Mouse (Mus musculus) neural tube, embryonic 13.5 days (tissue): ENCODE data around the gene Serpinb1b. TPM values are rescaled to one million over a fixed set of nuclear protein-coding genes. Genes with fewer than 3 reads are reported as not detected.

Source experiments
- ATAC-seq: fragments of 200-750 bp; cut with Nextera tagmentation; 2 replicates; pipeline ENCODE4 v1.8.0; 2017; ENCODE audit warnings: low read depth, mild to moderate bottlenecking, moderate TSS enrichment, moderate library complexity
- H3K27ac ChIP-seq: fragments of 300-500 bp; sonication (generic); replicated peaks from 2 replicates; pipeline ENCODE4 v1.5.1; 2015; ENCODE audit warnings: moderate library complexity, mild to moderate bottlenecking, inconsistent platforms
- H3K27me3 ChIP-seq: fragments of 300-500 bp; sonication (generic); 2 replicates; pipeline ENCODE4 v1.6.1; 2015; ENCODE audit warnings: mild to moderate bottlenecking, inconsistent platforms
- H3K36me3 ChIP-seq: fragments of 300-500 bp; sonication (generic); 2 replicates; pipeline ENCODE4 v1.6.1; 2015; ENCODE audit warnings: mild to moderate bottlenecking, inconsistent platforms
- H3K4me1 ChIP-seq: fragments of 300-500 bp; sonication (generic); replicated peaks from 2 replicates; pipeline ENCODE4 v1.6.1; 2015; ENCODE audit warnings: inconsistent platforms
- H3K4me2 ChIP-seq: fragments of 300-500 bp; sonication (generic); 2 replicates; pipeline ENCODE4 v1.6.1; 2015; ENCODE audit warnings: inconsistent platforms, mild to moderate bottlenecking, moderate library complexity
- H3K4me3 ChIP-seq: fragments of 300-500 bp; sonication (generic); 2 replicates; pipeline ENCODE4 v1.5.1; 2015; ENCODE audit warnings: mild to moderate bottlenecking, inconsistent platforms
- H3K9ac ChIP-seq: fragments of 300-500 bp; sonication (generic); 2 replicates; pipeline ENCODE4 v1.6.1; 2015; ENCODE audit warnings: moderate library complexity, mild to moderate bottlenecking, inconsistent platforms
- H3K9me3 ChIP-seq: fragments of 300-500 bp; sonication (generic); 2 replicates; pipeline ENCODE4 v1.6.1; 2016; ENCODE audit warnings: inconsistent platforms
- WGBS: fragments of 180-500 bp; shearing (Covaris S2); methylation state at CpG from one replicate; pipeline ENCODE4 v1.1.7; 2015; 5-methylcytosine and 5-hydroxymethylcytosine counted together
- polyA plus RNA-seq: library from polyadenylated mRNA; unstranded; fragments of >200 nt; fragmentation: Nextera tagmentation; extraction: Ambion mirVana; gene quantifications from 2 replicates; pipeline ENCODE4 v1.2.1, GENCODE M21; 2015

The Serpinb1b gene
- polyA plus RNA-seq, 1 experiment from 2014 or later = 3.3 TPM

GRCm38 (mm10) chr13:33113054-33113453 is 34.7 kb downstream of the Serpinb1b start:
- no peaks in the 10 kb centered on the region for H3K9me3 ChIP-seq
- ATAC-seq = no peak
- H3K9ac ChIP-seq = no peak overlapping the region
- H3K4me2 ChIP-seq = no peak overlapping the region
- H3K36me3 ChIP-seq = no peaks in the 10 kb centered on the region
- H3K27me3 ChIP-seq = no peaks in the 10 kb centered on the region
- H3K27ac ChIP-seq = no peak overlapping the region
- no peak overlapping the region for H3K4me3 ChIP-seq
- 74% methylated on average over 3 of the region's 3 CpGs for WGBS
- H3K4me1 ChIP-seq = no peaks in the 10 kb centered on the region

DNA sequence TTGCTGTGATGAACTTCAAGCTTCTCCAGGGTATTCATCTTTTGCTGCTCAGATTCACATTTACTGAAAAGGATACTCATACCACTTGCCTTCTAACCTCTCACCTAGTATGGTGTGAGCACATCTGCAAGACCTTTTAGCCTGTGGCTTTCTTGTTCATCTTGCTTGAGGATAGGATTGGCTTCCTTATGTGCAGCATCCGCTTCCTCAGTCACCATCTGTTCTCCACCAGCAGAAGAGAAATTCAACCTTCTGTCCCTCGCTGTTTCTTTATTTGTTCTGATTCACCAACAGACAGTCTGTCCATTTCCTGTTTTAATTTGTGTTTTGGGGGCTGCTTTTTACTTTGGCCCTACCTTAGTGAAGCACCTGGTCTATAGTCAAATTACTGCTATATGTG is 59.3 kb downstream of the Serpinb1b start:
- Histone ChIP-seq H3K4me2 (no peak overlapping the region), H3K4me1 (no peaks in the 10 kb centered on the region), H3K36me3 (no peaks in the 10 kb centered on the region), H3K4me3 (no peak overlapping the region), H3K9me3 (peaks cover 5% of the 10 kb centered on the region; the same call in 1 of the 2 replicates), H3K9ac (no peak overlapping the region), H3K27me3 (no peaks in the 10 kb centered on the region), H3K27ac (no peak overlapping the region)
- 88% methylated on average over 2 of the region's 2 CpGs for WGBS
- ATAC-seq = no peak

DNA sequence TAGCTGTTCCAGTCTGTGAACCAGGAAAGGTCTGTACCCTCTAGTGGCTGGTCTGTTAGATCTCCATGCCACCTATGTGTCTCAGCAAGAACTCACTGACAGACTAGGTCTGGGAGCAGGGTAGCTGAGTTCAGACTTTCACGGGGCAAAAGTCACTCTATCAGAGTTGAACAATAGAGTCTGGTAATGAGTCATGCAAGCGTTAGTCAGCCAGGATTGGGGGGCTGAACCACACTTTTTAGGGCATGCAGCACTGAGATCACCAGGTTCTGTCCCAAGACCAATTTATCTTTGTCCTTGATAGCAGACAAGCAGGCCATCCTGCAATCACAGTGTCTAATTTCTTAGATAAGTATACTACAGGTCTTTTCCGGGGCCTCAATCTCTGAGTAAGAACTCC is 63.1 kb downstream of the Serpinb1b start:
- H3K27me3 ChIP-seq = no peaks in the 10 kb centered on the region
- H3K27ac ChIP-seq = no peak overlapping the region
- no peak overlapping the region for H3K4me2 ChIP-seq
- no peaks in the 10 kb centered on the region for H3K4me1 ChIP-seq
- 82% methylated on average over 3 of the region's 3 CpGs for WGBS
- H3K9ac ChIP-seq = no peak overlapping the region
- H3K4me3 ChIP-seq = no peak overlapping the region
- peaks cover 8% of the 10 kb centered on the region; the same call in 1 of the 2 replicates for H3K9me3 ChIP-seq
- no peaks in the 10 kb centered on the region for H3K36me3 ChIP-seq
- ATAC-seq = no peak

Other genes starting within 250 kb of the Serpinb1b start
- gene Serpinb1a, start 227.4 kb upstream of the Serpinb1b start, polyA plus RNA-seq = 1.2 and 2.2 TPM in 2 replicates
- gene Serpinb1c, start 180.4 kb upstream of the Serpinb1b start, polyA plus RNA-seq = not detected in 2 replicates
- gene Serpinb6b, start 113.4 kb upstream of the Serpinb1b start, polyA plus RNA-seq = 0.40 and 1.1 TPM in 2 replicates
- 1.3 and 1.9 TPM in 2 replicates for gene Serpinb9, start 75.3 kb upstream of the Serpinb1b start, polyA plus RNA-seq
- 0.29 and 0.52 TPM in 2 replicates for gene Serpinb9b, start 51.2 kb upstream of the Serpinb1b start, polyA plus RNA-seq
- not detected in 2 replicates for gene Serpinb9c, start 81.2 kb downstream of the Serpinb1b start, polyA plus RNA-seq
- not detected in 2 replicates for gene Serpinb9d, start 114.4 kb downstream of the Serpinb1b start, polyA plus RNA-seq
- not detected in 2 replicates for gene Serpinb9e, start 171.0 kb downstream of the Serpinb1b start, polyA plus RNA-seq
- gene Serpinb9f, start 245.5 kb downstream of the Serpinb1b start, polyA plus RNA-seq = not detected in 2 replicates